8 mouse cellular contexts compared by ENCODE assay signal in the genomic region with DNA sequence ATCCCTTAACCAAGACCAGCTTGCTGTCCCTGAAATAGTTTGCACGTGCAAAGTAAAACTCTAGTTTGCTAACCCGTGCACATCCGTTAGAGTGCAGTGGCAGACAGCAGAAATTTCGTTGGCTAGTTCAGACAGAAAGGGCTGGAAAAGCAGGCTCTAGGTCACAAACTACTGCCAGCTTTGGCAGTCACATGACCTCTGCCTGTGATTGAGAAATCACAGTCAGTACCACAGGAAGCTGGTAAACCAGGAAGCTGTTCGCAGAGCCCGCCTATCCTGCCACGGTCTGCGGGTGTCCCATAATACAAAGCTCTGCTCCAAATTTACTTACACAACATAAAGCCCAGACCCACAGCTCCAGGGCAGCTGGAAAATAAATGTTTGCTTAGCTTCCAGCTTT. TPM values are rescaled to one million over a fixed set of nuclear protein-coding genes. Genes with fewer than 3 reads are reported as not detected.
DNase-seq lines count a peak whose midpoint lies in the region; ATAC-seq lines count a peak whose summit lies in the region.

No protein-coding gene starts in this region.

- H3K27me3 ChIP-seq in forebrain, embryonic 12.5 days, result peaks cover 6% of the 10 kb centered on the region; the same call in 1 of the 2 replicates

- no peak overlapping the region for H3K9ac ChIP-seq in forebrain, embryonic 12.5 days

- no peaks in the 10 kb centered on the region for H3K4me1 ChIP-seq in forebrain, embryonic 12.5 days

- H3K27ac ChIP-seq in forebrain, embryonic 12.5 days, result no peak overlapping the region

- no peak overlapping the region for H3K4me3 ChIP-seq in forebrain, embryonic 12.5 days (replicated peaks)

- DNase-seq in layer of hippocampus, adult 9-11 months, result peak; percentile 37
- no peak for DNase-seq in layer of hippocampus, postnatal 25 days (ENCODE audit: extremely low spot score in 1 of 2, low spot score in 1 of 2)
- peak; percentile 43 for DNase-seq in brain, adult 2 months (ENCODE audit: low read depth, low spot score)
- peak; percentile 69 to 81 for DNase-seq in kidney, adult 8-10 months
- DNase-seq in lung, postnatal 14 days, result peak; percentile 67
- no peak for DNase-seq in cerebellum, adult 9-11 months

- H3K36me3 ChIP-seq in forebrain, embryonic 12.5 days (replicated peaks), result no peaks in the 10 kb centered on the region

- no peak for ATAC-seq in erythroblast, adult 5-6 weeks (replicated peaks; ENCODE audit: low FRiP score, poor library complexity, severe bottlenecking)
- no peak for ATAC-seq in forebrain, embryonic 12.5 days (ENCODE audit: low FRiP score)

- no peak overlapping the region for H3K4me2 ChIP-seq in forebrain, embryonic 12.5 days

- H3K9me3 ChIP-seq in forebrain, embryonic 12.5 days, result peaks cover 4% of the 10 kb centered on the region; the same call in 1 of the 2 replicates

- WGBS in forebrain, embryonic 12.5 days, result 83% methylated on average over 8 of the region's 8 CpGs

RNA-seq across cellular contexts. Expression of a gene that starts 2.4 kb away (rescaled TPM):
- not detected for total RNA-seq in layer of hippocampus, postnatal 25 days (2021)
- total RNA-seq in erythroblast, adult 5-6 weeks (2015; ENCODE audit: low replicate concordance), result not detected in 2 replicates
- total RNA-seq in erythroblast, adult 5-6 weeks (2017; ENCODE audit: low replicate concordance), result not detected in 2 replicates
- polyA plus RNA-seq in forebrain, embryonic 12.5 days (2016; fragmentation: Nextera tagmentation; extraction: Ambion mirVana), result not detected in 2 replicates

RNA-seq across cellular contexts. Expression of a gene that starts 15.1 kb away (rescaled TPM):
- total RNA-seq in layer of hippocampus, postnatal 25 days (2021), result 10 to 100 TPM in 1 of 2 experiments, 1 to 10 TPM in 1; 8.6 to 10.5 TPM
- total RNA-seq in erythroblast, adult 5-6 weeks (2015; ENCODE audit: low replicate concordance), result 2.3 and 9.4 TPM in 2 replicates
- total RNA-seq in erythroblast, adult 5-6 weeks (2017; ENCODE audit: low replicate concordance), result 2.3 and 3.8 TPM in 2 replicates
- 6.4 and 6.5 TPM in 2 replicates for polyA plus RNA-seq in forebrain, embryonic 12.5 days (2016; fragmentation: Nextera tagmentation; extraction: Ambion mirVana)

RNA-seq across cellular contexts. Expression of a gene that starts 34.8 kb away (rescaled TPM):
- 1 to 10 TPM; 1.5 TPM for total RNA-seq in layer of hippocampus, postnatal 25 days (2021)
- not detected in 2 replicates for total RNA-seq in erythroblast, adult 5-6 weeks (2015; ENCODE audit: low replicate concordance)
- total RNA-seq in erythroblast, adult 5-6 weeks (2017; ENCODE audit: low replicate concordance), result not detected in 2 replicates
- polyA plus RNA-seq in forebrain, embryonic 12.5 days (2016; fragmentation: Nextera tagmentation; extraction: Ambion mirVana), result 0.21 and 0.22 TPM in 2 replicates

Comparison
In these comparisons a context has a peak if more than half of its experiments do, and no peak if none do; other contexts are left out.
1. DNase-seq: peak in layer of hippocampus, adult 9-11 months (single experiment), brain, adult 2 months (single experiment), kidney, adult 8-10 months (2 of 2) and lung, postnatal 14 days (single experiment); none in layer of hippocampus, postnatal 25 days (0 of 2) and cerebellum, adult 9-11 months (single experiment).